Mouse (Mus musculus) kidney, embryonic 15.5 days (tissue): Measurements from ENCODE around the gene Ice2. TPM values are rescaled to one million over a fixed set of nuclear protein-coding genes. Genes with fewer than 3 reads are reported as not detected.

Source experiments
- ATAC-seq: fragments of 200-750 bp; cut with Nextera tagmentation; replicated peaks from 2 replicates; pipeline ENCODE4 v1.8.0; 2017; ENCODE audit warnings: moderate TSS enrichment; ENCODE audit not compliant: low FRiP score
- H3K27ac ChIP-seq: fragments of 300-500 bp; sonication (generic); 2 replicates; pipeline ENCODE4 v1.5.1; 2015; ENCODE audit warnings: mild to moderate bottlenecking, inconsistent platforms
- H3K27me3 ChIP-seq: fragments of 300-500 bp; sonication (generic); 2 replicates; pipeline ENCODE4 v1.6.1; 2015; ENCODE audit warnings: inconsistent platforms
- H3K36me3 ChIP-seq: fragments of 300-500 bp; sonication (generic); 2 replicates; pipeline ENCODE4 v1.6.1; 2015; ENCODE audit warnings: inconsistent platforms
- H3K4me1 ChIP-seq: fragments of 300-500 bp; sonication (generic); 2 replicates; pipeline ENCODE4 v1.6.1; 2015; ENCODE audit warnings: inconsistent platforms
- H3K4me2 ChIP-seq: fragments of 300-500 bp; sonication (generic); 2 replicates; pipeline ENCODE4 v1.6.1; 2015; ENCODE audit warnings: moderate library complexity, mild to moderate bottlenecking, inconsistent platforms
- H3K4me3 ChIP-seq: fragments of 300-500 bp; sonication (generic); replicated peaks from 2 replicates; pipeline ENCODE4 v1.5.1; 2015; ENCODE audit warnings: mild to moderate bottlenecking, inconsistent platforms
- H3K9ac ChIP-seq: fragments of 300-500 bp; sonication (generic); 2 replicates; pipeline ENCODE4 v1.6.1; 2015; ENCODE audit warnings: mild to moderate bottlenecking, inconsistent platforms
- H3K9me3 ChIP-seq: fragments of 300-500 bp; sonication (generic); replicated peaks from 2 replicates; pipeline ENCODE4 v1.6.1; 2016; ENCODE audit warnings: inconsistent platforms
- WGBS: fragments of 180-500 bp; shearing (Covaris S2); methylation state at CpG from one replicate; pipeline ENCODE4 v1.1.7; 2015; ENCODE audit warnings: mixed read lengths; 5-methylcytosine and 5-hydroxymethylcytosine counted together
- microRNA-seq: library from miRNA; unstranded; fragments of <30 nt; microRNA quantifications from one replicate; pipeline ENCODE4, GENCODE M21; 2016
- polyA plus RNA-seq: library from polyadenylated mRNA; unstranded; fragments of >200 nt; fragmentation: Nextera tagmentation; extraction: Ambion mirVana; gene quantifications from 2 replicates; pipeline ENCODE4 v1.2.1, GENCODE M21; 2015

The Ice2 gene
- polyA plus RNA-seq, 1 experiment from 2014 or later = 21.3 TPM

GRCm38 (mm10) chr9:69467310-69467939 lies 69.7 kb downstream of the Ice2 start:
- Histone ChIP-seq H3K27ac (peak overlapping the region; percentile 47), H3K4me2 (no peak overlapping the region), H3K9ac (no peak overlapping the region), H3K4me3 (no peak overlapping the region), H3K4me1 (peaks cover 72% of the 10 kb centered on the region), H3K9me3 (no peaks in the 10 kb centered on the region), H3K36me3 (peaks cover 36% of the 10 kb centered on the region), H3K27me3 (no peaks in the 10 kb centered on the region)
- no peak for ATAC-seq
- WGBS = 46% methylated on average over 10 of the region's 10 CpGs

- WGBS = 9% methylated on average over 9 of the region's 9 CpGs
- Histone ChIP-seq H3K4me3 (no peak overlapping the region), H3K4me1 (peaks cover 80% of the 10 kb centered on the region), H3K4me2 (peak overlapping the region; percentile 25), H3K27ac (peak overlapping the region; percentile 90), H3K27me3 (no peaks in the 10 kb centered on the region), H3K36me3 (peaks cover 42% of the 10 kb centered on the region), H3K9ac (no peak overlapping the region), H3K9me3 (no peaks in the 10 kb centered on the region)
- peak; percentile 82 for ATAC-seq
Observed at GRCm38 (mm10) chr9:69468991-69469390, 71.3 kb downstream of the Ice2 start.

- Histone ChIP-seq H3K4me3 (no peak overlapping the region), H3K9ac (no peak overlapping the region), H3K4me2 (peak overlapping the region; percentile 24), H3K36me3 (peaks cover 46% of the 10 kb centered on the region), H3K27ac (peak overlapping the region; percentile 90), H3K27me3 (no peaks in the 10 kb centered on the region), H3K9me3 (no peaks in the 10 kb centered on the region), H3K4me1 (peaks cover 78% of the 10 kb centered on the region)
- no peak for ATAC-seq
- 32% methylated on average over 5 of the region's 5 CpGs for WGBS
Observed at GRCm38 (mm10) chr9:69470362-69470761, 72.7 kb downstream of the Ice2 start.

GRCm38 (mm10) chr9:69470921-69471320 lies 73.2 kb downstream of the Ice2 start:
- Histone ChIP-seq H3K9ac (no peak overlapping the region), H3K27ac (peak overlapping the region; percentile 90), H3K4me3 (no peak overlapping the region), H3K27me3 (no peaks in the 10 kb centered on the region), H3K4me1 (peaks cover 73% of the 10 kb centered on the region), H3K36me3 (peaks cover 43% of the 10 kb centered on the region), H3K9me3 (no peaks in the 10 kb centered on the region), H3K4me2 (peak overlapping the region; percentile 24)
- ATAC-seq = peak; percentile 73
- WGBS = 6% methylated on average over 6 of the region's 6 CpGs

GRCm38 (mm10) chr9:69472724-69473123 lies 75.0 kb downstream of the Ice2 start:
- Histone ChIP-seq H3K27me3 (no peaks in the 10 kb centered on the region), H3K27ac (peak overlapping the region; percentile 90), H3K4me2 (no peak overlapping the region), H3K9me3 (no peaks in the 10 kb centered on the region), H3K4me1 (peaks cover 70% of the 10 kb centered on the region), H3K36me3 (peaks cover 50% of the 10 kb centered on the region), H3K9ac (no peak overlapping the region), H3K4me3 (no peak overlapping the region)
- ATAC-seq = peak; percentile 52
- 54% methylated on average over 6 of the region's 6 CpGs for WGBS

- Histone ChIP-seq H3K36me3 (peaks cover 57% of the 10 kb centered on the region), H3K27me3 (no peaks in the 10 kb centered on the region), H3K4me1 (peaks cover 50% of the 10 kb centered on the region), H3K27ac (no peak overlapping the region), H3K4me2 (no peak overlapping the region), H3K9ac (no peak overlapping the region), H3K9me3 (no peaks in the 10 kb centered on the region), H3K4me3 (no peak overlapping the region)
- WGBS = 81% methylated on average over 6 of the region's 6 CpGs
- ATAC-seq = no peak
Observed at GRCm38 (mm10) chr9:69475873-69476272, 78.2 kb downstream of the Ice2 start.

GRCm38 (mm10) chr9:69477195-69477823 lies 79.6 kb downstream of the Ice2 start:
- Histone ChIP-seq H3K4me2 (0 out of 2 replicates have a peak overlapping the region, but pooled peaks have one; percentile 3), H3K36me3 (peaks cover 62% of the 10 kb centered on the region), H3K9ac (no peak overlapping the region), H3K27ac (peak overlapping the region; percentile 52), H3K4me3 (no peak overlapping the region), H3K9me3 (no peaks in the 10 kb centered on the region), H3K27me3 (no peaks in the 10 kb centered on the region), H3K4me1 (peaks cover 37% of the 10 kb centered on the region)
- WGBS = 37% methylated on average over 14 of the region's 14 CpGs
- ATAC-seq = no peak; the same call in 1 of the 2 replicates

- Histone ChIP-seq H3K36me3 (peaks cover 67% of the 10 kb centered on the region), H3K4me1 (peaks cover 32% of the 10 kb centered on the region), H3K9me3 (no peaks in the 10 kb centered on the region), H3K9ac (no peak overlapping the region), H3K27me3 (no peaks in the 10 kb centered on the region), H3K4me2 (no peak overlapping the region), H3K4me3 (no peak overlapping the region), H3K27ac (0 out of 2 replicates have a peak overlapping the region, but pooled peaks have one; percentile 52)
- ATAC-seq = no peak
- WGBS = 52% methylated on average over 6 of the region's 6 CpGs
Observed at GRCm38 (mm10) chr9:69477824-69478222, 80.1 kb downstream of the Ice2 start.

- Histone ChIP-seq H3K9me3 (no peaks in the 10 kb centered on the region), H3K36me3 (peaks cover 75% of the 10 kb centered on the region), H3K27me3 (no peaks in the 10 kb centered on the region), H3K27ac (no peak overlapping the region), H3K4me2 (no peak overlapping the region), H3K9ac (no peak overlapping the region), H3K4me1 (peaks cover 24% of the 10 kb centered on the region), H3K4me3 (no peak overlapping the region)
- 0 out of 2 replicates have a peak, but pooled peaks have one; percentile 60 for ATAC-seq
- WGBS = 0% methylated on average over 1 of the region's 1 CpGs
Observed at GRCm38 (mm10) chr9:69480344-69480743, 82.6 kb downstream of the Ice2 start.

Small RNAs within 50 kb of the gene (microRNA-seq; reads per million reads assigned to microRNA genes)
- 2.7 reads per million, percentile 13 among the genes with 10 or more reads in this experiment for gene Mir3109

Other genes starting within 250 kb of the Ice2 start
- 567 and 614 TPM in 2 replicates for gene Anxa2, start 55.7 kb downstream of the Ice2 start, polyA plus RNA-seq